ENCODE assay signal across 19 mouse cellular contexts in genomic region chr14:21221574-21222138, GRCm38 (mm10).
A peak's percentile ranks its signal among the peaks of the same experiment; 100 is the strongest.
DNase-seq lines count a peak whose midpoint lies in the region; ATAC-seq and TF ChIP-seq lines count a peak whose summit lies in the region.
"Had no signal": no experiment of that assay in that cellular context is flagged by ENCODE, and none has a peak within 500 bp of the region (broad histone marks: within the 10 kb centered on the region; RNA-seq: fewer than 3 reads in every experiment).

No protein-coding gene starts in this region.

- no peaks in the 10 kb centered on the region for H3K9me3 ChIP-seq in hindbrain, embryonic 14.5 days (ENCODE audit: control insufficient read depth, low read length)
- no peaks in the 10 kb centered on the region for H3K9me3 ChIP-seq in hindbrain, embryonic 12.5 days (replicated peaks)
- H3K9me3 ChIP-seq in MEL (replicated peaks; ENCODE audit: insufficient read depth, low read length) = no peaks in the 10 kb centered on the region
- H3K9me3 ChIP-seq: heart, embryonic 13.5 days; limb, embryonic 10.5 days; stomach, embryonic 15.5 days had no signal

- TF ChIP-seq CTCF in MEL (IDR thresholded peaks at IDR 0.05 in 2 of 3, conservative IDR thresholded peaks at IDR 0.05 in 1 of 3; ENCODE audit: control insufficient read depth in 1 of 3, insufficient read depth in 1 of 3, low read depth in 2 of 3, low read length in 3 of 3, poor library complexity in 1 of 3, severe bottlenecking in 1 of 3) = no peak

- TF ChIP-seq EP300 in MEL (IDR thresholded peaks at IDR 0.05; ENCODE audit: low read depth in 1 of 2, low read length in 2 of 2) = no peak

- no peaks in the 10 kb centered on the region for H3K27me3 ChIP-seq in hindbrain, embryonic 14.5 days (ENCODE audit: control insufficient read depth, insufficient read depth, low read length)
- H3K27me3 ChIP-seq in hindbrain, embryonic 12.5 days = no peaks in the 10 kb centered on the region
- H3K27me3 ChIP-seq in MEL (ENCODE audit: control insufficient read depth in 1 of 2, insufficient read depth in 2 of 2, low read length in 2 of 2) = no peaks in the 10 kb centered on the region
- H3K27me3 ChIP-seq: heart, embryonic 13.5 days; stomach, embryonic 15.5 days had no signal

- H3K36me3 ChIP-seq in hindbrain, embryonic 14.5 days (replicated peaks; ENCODE audit: control insufficient read depth, insufficient read depth) = no peaks in the 10 kb centered on the region
- H3K36me3 ChIP-seq in hindbrain, embryonic 12.5 days = no peaks in the 10 kb centered on the region
- peaks cover 0 to 13% of the 10 kb centered on the region in 2 experiments; a peak in 2 of 4 replicates for H3K36me3 ChIP-seq in MEL (ENCODE audit: control insufficient read depth in 1 of 2, insufficient read depth in 2 of 2, low read length in 2 of 2)
- H3K36me3 ChIP-seq: limb, embryonic 10.5 days; stomach, embryonic 15.5 days had no signal

- peak; percentile 9 for DNase-seq in adrenal gland, adult 8-10 months
- no peak for DNase-seq in adrenal gland, postnatal 25 days
- no peak for DNase-seq in hindbrain, embryonic 14.5 days (ENCODE audit: low spot score)
- DNase-seq in MEL (ENCODE audit: low read depth, low spot score) = no peak
- no peak for DNase-seq in testis, postnatal 14 days (ENCODE audit: low spot score)
- DNase-seq in gastrocnemius, postnatal 10 days = no peak
- DNase-seq: cerebellum, adult 8-10 months; heart, postnatal 4 days; kidney, postnatal 10 days; lung, adult 18-20 months; lung, postnatal 36 days; spleen, adult 18-20 months; thymus, postnatal 36 days had no signal

- H3K27ac ChIP-seq in hindbrain, embryonic 14.5 days = peak overlapping the region; percentile 32; the same call in 1 of the 2 replicates
- no peak overlapping the region for H3K27ac ChIP-seq in hindbrain, embryonic 12.5 days
- H3K27ac ChIP-seq in MEL (ENCODE audit: control insufficient read depth, low read depth, low read length) = no peak overlapping the region
- H3K27ac ChIP-seq: heart, embryonic 13.5 days; limb, embryonic 10.5 days; stomach, embryonic 15.5 days had no signal

- H3K79me2 ChIP-seq in MEL (ENCODE audit: control insufficient read depth, insufficient read depth, low read length, poor library complexity) = no peaks in the 10 kb centered on the region

- ATAC-seq in hindbrain, embryonic 14.5 days (ENCODE audit: low FRiP score) = no peak
- ATAC-seq in hindbrain, embryonic 12.5 days (ENCODE audit: low FRiP score) = no peak
- peak; percentile 48 for ATAC-seq in megakaryocyte progenitor cell, adult 5-6 weeks (replicated peaks; ENCODE audit: poor library complexity)
- ATAC-seq: intestine, embryonic 16.5 days had no signal

- H3K4me1 ChIP-seq in hindbrain, embryonic 14.5 days (replicated peaks; ENCODE audit: control insufficient read depth, insufficient read depth, low read length) = peaks cover 17% of the 10 kb centered on the region
- no peaks in the 10 kb centered on the region for H3K4me1 ChIP-seq in hindbrain, embryonic 12.5 days
- peaks cover 0 to 6% of the 10 kb centered on the region in 2 experiments; a peak in 3 of 4 replicates for H3K4me1 ChIP-seq in MEL (ENCODE audit: control insufficient read depth in 1 of 2, insufficient read depth in 2 of 2, low read length in 2 of 2)

- H3K4me2 ChIP-seq in hindbrain, embryonic 14.5 days (replicated peaks) = no peak overlapping the region
- no peak overlapping the region for H3K4me2 ChIP-seq in hindbrain, embryonic 12.5 days (replicated peaks)
- H3K4me2 ChIP-seq: heart, embryonic 13.5 days; stomach, embryonic 15.5 days had no signal

- TF ChIP-seq POLR2A in MEL (IDR thresholded peaks at IDR 0.05; ENCODE audit: control insufficient read depth in 1 of 2, insufficient read depth in 1 of 2, low read depth in 1 of 2, low read length in 2 of 2, poor library complexity in 1 of 2) = no peak

- no peak overlapping the region for H3K9ac ChIP-seq in hindbrain, embryonic 14.5 days
- no peak overlapping the region for H3K9ac ChIP-seq in hindbrain, embryonic 12.5 days
- H3K9ac ChIP-seq in MEL (ENCODE audit: control insufficient read depth, low read depth, low read length, poor library complexity, severe bottlenecking) = no peak overlapping the region
- H3K9ac ChIP-seq: heart, embryonic 13.5 days; stomach, embryonic 15.5 days had no signal

- 80% methylated on average over 5 of the region's 5 CpGs for WGBS in hindbrain, embryonic 14.5 days
- 88% methylated on average over 5 of the region's 5 CpGs for WGBS in hindbrain, embryonic 12.5 days

- no peak overlapping the region for H3K4me3 ChIP-seq in hindbrain, embryonic 14.5 days (replicated peaks; ENCODE audit: low read length)
- H3K4me3 ChIP-seq in hindbrain, embryonic 12.5 days = no peak overlapping the region
- H3K4me3 ChIP-seq in MEL (ENCODE audit: control insufficient read depth in 1 of 2, insufficient read depth in 1 of 2, low read depth in 2 of 2, low read length in 2 of 2) = no peak overlapping the region
- H3K4me3 ChIP-seq: heart, embryonic 13.5 days; limb, embryonic 10.5 days; stomach, embryonic 15.5 days had no signal

- no peak for TF ChIP-seq RAD21 in MEL (IDR thresholded peaks at IDR 0.05; ENCODE audit: low read depth, low read length)

TF ChIP-seq in MEL, 35 proteins besides CTCF, POLR2A, EP300 and RAD21:
- TF ChIP-seq NRF1 (IDR thresholded peaks at IDR 0.05; ENCODE audit: insufficient read depth, low read depth, low read length, poor library complexity, severe bottlenecking) (no peak), MAFK (IDR thresholded peaks at IDR 0.05; ENCODE audit: borderline replicate concordance, low read depth, low read length) (no peak), TCF12 (IDR thresholded peaks at IDR 0.05; ENCODE audit: low read depth, low read length) (0 out of 2 replicates have a peak, but pooled peaks have one; percentile 21), GATA1 (IDR thresholded peaks at IDR 0.05; ENCODE audit: low read depth, low read length) (0 out of 2 replicates have a peak, but pooled peaks have one; percentile 17)
